Mouse (Mus musculus): ENCODE results near the gene Mum1l1. TPM values are rescaled to one million over a fixed set of nuclear protein-coding genes. Genes with fewer than 3 reads are reported as not detected.

Gene Mum1l1
- polyA plus RNA-seq, 1 experiment = 14.5 TPM

DNA sequence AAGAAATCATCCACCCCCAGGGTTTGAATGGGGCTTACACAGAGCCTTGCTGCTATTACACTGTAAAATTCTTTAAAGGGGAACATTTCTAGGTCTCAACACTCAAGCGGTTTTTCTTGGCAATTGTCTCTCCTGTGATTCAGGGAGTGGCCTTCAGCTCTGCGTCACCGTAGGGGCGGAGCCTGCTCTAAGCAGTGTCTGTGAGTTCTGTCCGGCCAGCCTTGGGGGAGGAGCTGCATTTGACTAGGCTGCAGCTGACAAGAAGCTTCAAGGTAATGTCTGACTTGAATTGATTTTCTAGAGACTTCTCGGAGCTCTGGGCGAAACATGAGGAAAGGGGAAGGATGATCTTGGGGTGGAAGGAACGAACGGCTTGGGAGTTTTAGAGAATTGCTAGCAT, 21.3 kb downstream of the Mum1l1 start:
- H3K27ac ChIP-seq (ENCODE audit: insufficient read depth, low read length) = no peak overlapping the region
- no peaks in the 10 kb centered on the region for H3K9me3 ChIP-seq (replicated peaks; ENCODE audit: control insufficient read depth, insufficient read depth, low read length, poor library complexity, severe bottlenecking)
- H3K36me3 ChIP-seq (ENCODE audit: control insufficient read depth, insufficient read depth, low read length, poor library complexity, severe bottlenecking) = no peaks in the 10 kb centered on the region
- H3K9ac ChIP-seq (ENCODE audit: low read depth, poor library complexity, severe bottlenecking) = no peak overlapping the region
- TF ChIP-seq POLR2A (IDR thresholded peaks at IDR 0.05; ENCODE audit: insufficient read depth, low read length) = no peak
- no peak for TF ChIP-seq EP300 (IDR thresholded peaks at IDR 0.05; ENCODE audit: insufficient read depth, low read depth, low read length)
- TF ChIP-seq CTCF (IDR thresholded peaks at IDR 0.05; ENCODE audit: low read depth, low read length) = no peak
- H3K27me3 ChIP-seq (ENCODE audit: control insufficient read depth, insufficient read depth, low read length, poor library complexity, severe bottlenecking) = no peaks in the 10 kb centered on the region
- no peaks in the 10 kb centered on the region for H3K4me1 ChIP-seq (ENCODE audit: control insufficient read depth, insufficient read depth, low read length)
- no peak overlapping the region for H3K4me3 ChIP-seq (ENCODE audit: low read depth, low read length)

DNA sequence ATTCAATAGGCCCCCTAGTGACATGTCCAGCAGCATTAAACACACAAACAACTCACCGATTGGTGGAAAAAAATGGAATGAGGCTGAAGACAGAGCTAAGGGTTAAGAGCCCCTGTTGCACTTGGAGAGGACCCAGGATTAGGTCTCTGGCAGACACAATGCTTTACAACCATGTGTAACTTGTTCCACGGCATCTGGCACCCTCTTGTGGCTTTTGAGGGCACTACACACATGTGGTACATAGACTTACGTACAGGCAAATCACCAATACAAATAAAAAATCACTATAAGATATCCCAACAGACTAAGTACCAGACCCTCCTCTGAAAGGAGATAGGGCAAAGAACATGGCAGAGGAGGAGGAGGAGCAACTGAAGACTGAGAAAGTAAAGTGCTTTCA, 37.5 kb downstream of the Mum1l1 start:
- Histone ChIP-seq H3K9me3 (replicated peaks; ENCODE audit: control insufficient read depth, insufficient read depth, low read length, poor library complexity, severe bottlenecking) (no peaks in the 10 kb centered on the region), H3K9ac (ENCODE audit: low read depth, poor library complexity, severe bottlenecking) (no peak overlapping the region), H3K27ac (ENCODE audit: insufficient read depth, low read length) (no peak overlapping the region), H3K27me3 (ENCODE audit: control insufficient read depth, insufficient read depth, low read length, poor library complexity, severe bottlenecking) (no peaks in the 10 kb centered on the region), H3K4me3 (ENCODE audit: low read depth, low read length) (no peak overlapping the region), H3K4me1 (ENCODE audit: control insufficient read depth, insufficient read depth, low read length) (no peaks in the 10 kb centered on the region), H3K36me3 (ENCODE audit: control insufficient read depth, insufficient read depth, low read length, poor library complexity, severe bottlenecking) (no peaks in the 10 kb centered on the region)
- no peak for TF ChIP-seq POLR2A (IDR thresholded peaks at IDR 0.05; ENCODE audit: insufficient read depth, low read length)
- TF ChIP-seq EP300 (IDR thresholded peaks at IDR 0.05; ENCODE audit: insufficient read depth, low read depth, low read length) = no peak
- no peak for TF ChIP-seq CTCF (IDR thresholded peaks at IDR 0.05; ENCODE audit: low read depth, low read length)

DNA sequence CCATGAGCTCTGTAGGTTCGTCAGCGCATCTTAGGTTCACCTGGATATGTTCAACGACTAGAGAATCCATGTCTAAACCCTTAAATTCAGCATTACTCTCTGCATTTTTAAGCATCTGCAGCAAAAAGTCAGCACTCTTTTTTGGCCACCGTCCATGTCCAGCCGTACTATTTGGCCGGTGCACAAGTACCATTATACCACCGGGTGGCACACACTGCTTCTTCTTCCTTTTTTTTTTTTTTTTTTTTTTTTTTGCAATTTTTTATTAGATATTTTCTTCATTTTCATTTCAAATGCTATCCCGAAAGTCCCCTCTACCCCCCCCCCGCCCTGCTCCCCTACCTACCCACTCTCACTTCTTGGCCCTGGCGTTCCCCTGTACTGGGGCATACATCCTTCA, 47.2 kb downstream of the Mum1l1 start:
- H3K4me3 ChIP-seq (ENCODE audit: low read depth, low read length) = no peak overlapping the region
- no peak for TF ChIP-seq POLR2A (IDR thresholded peaks at IDR 0.05; ENCODE audit: insufficient read depth, low read length)
- H3K9ac ChIP-seq (ENCODE audit: low read depth, poor library complexity, severe bottlenecking) = no peak overlapping the region
- no peaks in the 10 kb centered on the region for H3K9me3 ChIP-seq (replicated peaks; ENCODE audit: control insufficient read depth, insufficient read depth, low read length, poor library complexity, severe bottlenecking)
- no peaks in the 10 kb centered on the region for H3K4me1 ChIP-seq (ENCODE audit: control insufficient read depth, insufficient read depth, low read length)
- H3K27ac ChIP-seq (ENCODE audit: insufficient read depth, low read length) = no peak overlapping the region
- H3K36me3 ChIP-seq (ENCODE audit: control insufficient read depth, insufficient read depth, low read length, poor library complexity, severe bottlenecking) = no peaks in the 10 kb centered on the region
- no peaks in the 10 kb centered on the region for H3K27me3 ChIP-seq (ENCODE audit: control insufficient read depth, insufficient read depth, low read length, poor library complexity, severe bottlenecking)

DNA sequence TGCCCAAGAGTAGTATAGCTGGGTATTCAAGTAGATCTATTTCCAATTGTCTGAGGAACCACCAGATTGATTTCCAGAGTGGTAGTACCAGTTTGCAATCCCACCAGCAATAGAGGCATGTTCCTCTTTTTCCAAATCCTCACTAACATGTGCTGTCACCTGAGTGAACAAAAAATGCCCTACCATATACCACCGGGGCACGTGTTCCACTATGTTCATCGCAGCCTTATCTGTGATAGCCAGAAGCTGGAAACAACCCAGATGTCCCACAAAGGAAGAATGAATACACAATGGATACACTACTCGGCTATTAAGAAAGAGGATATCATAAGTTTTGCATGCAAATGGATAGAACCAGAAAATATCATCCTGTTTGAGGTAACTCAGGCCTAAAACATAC, 72.1 kb downstream of the Mum1l1 start:
- H3K9ac ChIP-seq (ENCODE audit: low read depth, poor library complexity, severe bottlenecking) = no peak overlapping the region
- no peaks in the 10 kb centered on the region for H3K4me1 ChIP-seq (ENCODE audit: control insufficient read depth, insufficient read depth, low read length)
- no peak overlapping the region for H3K27ac ChIP-seq (ENCODE audit: insufficient read depth, low read length)
- no peak for TF ChIP-seq CTCF (IDR thresholded peaks at IDR 0.05; ENCODE audit: low read depth, low read length)
- no peak for TF ChIP-seq POLR2A (IDR thresholded peaks at IDR 0.05; ENCODE audit: insufficient read depth, low read length)
- TF ChIP-seq EP300 (IDR thresholded peaks at IDR 0.05; ENCODE audit: insufficient read depth, low read depth, low read length) = no peak
- H3K9me3 ChIP-seq (replicated peaks; ENCODE audit: control insufficient read depth, insufficient read depth, low read length, poor library complexity, severe bottlenecking) = no peaks in the 10 kb centered on the region
- no peak overlapping the region for H3K4me3 ChIP-seq (ENCODE audit: low read depth, low read length)
- H3K27me3 ChIP-seq (ENCODE audit: control insufficient read depth, insufficient read depth, low read length, poor library complexity, severe bottlenecking) = no peaks in the 10 kb centered on the region
- no peaks in the 10 kb centered on the region for H3K36me3 ChIP-seq (ENCODE audit: control insufficient read depth, insufficient read depth, low read length, poor library complexity, severe bottlenecking)

Other genes with a start within 250 kb of the Mum1l1 start
- gene Serpina7, start 124.8 kb upstream of the Mum1l1 start, polyA plus RNA-seq (2011; ENCODE audit: insufficient read depth, insufficient read length, low read depth, missing spikeins) = 2.0 and 2.3 TPM in 2 replicates
- gene 4930513O06Rik, start 123.8 kb upstream of the Mum1l1 start, polyA plus RNA-seq (2011; ENCODE audit: insufficient read depth, insufficient read length, low read depth, missing spikeins) = not detected in 2 replicates
- not detected in 2 replicates for gene 4933428M09Rik, start 30.8 kb upstream of the Mum1l1 start, polyA plus RNA-seq (2011; ENCODE audit: insufficient read depth, insufficient read length, low read depth, missing spikeins)
- gene Trap1a, start 123.6 kb downstream of the Mum1l1 start, polyA plus RNA-seq (2011; ENCODE audit: insufficient read depth, insufficient read length, low read depth, missing spikeins) = 90.0 and 91.4 TPM in 2 replicates